Mouse (Mus musculus) cerebellum, adult 2 months (tissue): ENCODE data around the gene Rybp.

Source experiments
- CTCF ChIP-seq: fragments of 200-500 bp; IDR thresholded peaks from 2 replicates; pipeline ENCODE4 v1.5.1; 2011; ENCODE audit warnings: low read depth, mild to moderate bottlenecking, control low read depth, low read length, moderate library complexity, borderline replicate concordance; ENCODE audit not compliant: insufficient read depth
- POLR2A ChIP-seq: fragments of 200-500 bp; IDR thresholded peaks from 2 replicates; pipeline ENCODE4 v1.6.1; 2011; ENCODE audit warnings: low read length, control low read depth, borderline replicate concordance; ENCODE audit not compliant: insufficient read depth

- TF ChIP-seq CTCF = no peak
- TF ChIP-seq POLR2A = no peak
Measured at GRCm38 (mm10) chr6:100298945-100299344, 11.7 kb upstream of the Rybp start.
